Mouse (Mus musculus): ENCODE measurements around the gene Gys2. TPM values are rescaled to one million over a fixed set of nuclear protein-coding genes. Genes with fewer than 3 reads are reported as not detected.

Gys2 gene
- polyA plus RNA-seq, 1 experiment, result 8.2 TPM

DNA sequence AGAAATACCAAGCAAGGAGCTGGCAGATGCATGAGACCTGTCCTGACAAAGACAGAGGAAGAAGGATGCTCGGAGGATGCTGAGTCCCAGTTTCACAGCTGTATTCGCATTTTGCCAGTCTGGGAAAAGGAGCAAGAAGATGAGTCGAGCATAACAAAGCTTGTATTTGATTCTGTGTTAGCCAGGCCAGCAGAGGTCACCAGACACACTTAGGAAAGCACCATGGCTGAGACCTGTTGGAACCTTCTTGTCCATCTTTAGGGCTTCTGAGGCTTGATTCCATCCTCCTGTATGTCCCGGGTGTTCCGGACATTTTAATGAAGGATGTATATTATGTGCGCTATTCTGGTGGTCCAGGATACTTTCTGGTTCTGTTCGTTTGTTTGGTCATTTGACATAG is 4.3 kb upstream of the Gys2 start:
- Histone ChIP-seq H3K27ac (ENCODE audit: control insufficient read depth, insufficient read depth, low read depth, low read length, poor library complexity) (no peak overlapping the region), H3K4me3 (replicated peaks; ENCODE audit: control insufficient read depth, low read depth, low read length) (no peak overlapping the region), H3K4me1 (ENCODE audit: control insufficient read depth, insufficient read depth, low read length) (no peaks in the 10 kb centered on the region; the same call in 1 of the 2 replicates)
- TF ChIP-seq POLR2A (IDR thresholded peaks at IDR 0.05; ENCODE audit: borderline replicate concordance, control insufficient read depth, low read depth, low read length) (no peak), CTCF (IDR thresholded peaks at IDR 0.05; ENCODE audit: control insufficient read depth, insufficient read depth, low read length) (0 out of 2 replicates have a peak, but pooled peaks have one; percentile 21)
- WGBS, result 72% methylated on average over 7 of the region's 7 CpGs

DNA sequence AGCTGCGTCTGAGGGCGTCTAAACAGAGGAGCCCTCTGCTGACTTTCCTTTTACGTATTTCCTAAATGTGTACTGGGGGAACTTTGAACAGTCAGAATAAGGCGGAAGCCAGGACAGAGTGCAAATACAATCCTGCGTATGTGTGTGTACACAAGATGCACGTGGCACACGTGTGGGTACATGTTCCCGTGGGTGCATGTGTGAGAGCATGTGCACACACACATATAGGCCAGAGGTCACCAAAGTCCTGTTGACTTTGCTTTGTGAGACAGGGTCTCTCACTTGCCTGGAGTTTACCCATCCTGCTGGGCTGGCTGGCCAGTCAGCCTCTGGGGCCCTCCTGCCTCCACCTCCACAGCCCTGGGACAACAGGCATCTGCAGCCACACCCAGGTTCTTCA is 1.8 kb downstream of the Gys2 start:
- Histone ChIP-seq H3K27ac (ENCODE audit: control insufficient read depth, insufficient read depth, low read depth, low read length, poor library complexity) (no peak overlapping the region), H3K4me1 (ENCODE audit: control insufficient read depth, insufficient read depth, low read length) (no peaks in the 10 kb centered on the region; the same call in 1 of the 2 replicates), H3K4me3 (replicated peaks; ENCODE audit: control insufficient read depth, low read depth, low read length) (no peak overlapping the region)
- TF ChIP-seq POLR2A (IDR thresholded peaks at IDR 0.05; ENCODE audit: borderline replicate concordance, control insufficient read depth, low read depth, low read length) (no peak), CTCF (IDR thresholded peaks at IDR 0.05; ENCODE audit: control insufficient read depth, insufficient read depth, low read length) (no peak)
- 81% methylated on average over 8 of the region's 8 CpGs for WGBS

DNA sequence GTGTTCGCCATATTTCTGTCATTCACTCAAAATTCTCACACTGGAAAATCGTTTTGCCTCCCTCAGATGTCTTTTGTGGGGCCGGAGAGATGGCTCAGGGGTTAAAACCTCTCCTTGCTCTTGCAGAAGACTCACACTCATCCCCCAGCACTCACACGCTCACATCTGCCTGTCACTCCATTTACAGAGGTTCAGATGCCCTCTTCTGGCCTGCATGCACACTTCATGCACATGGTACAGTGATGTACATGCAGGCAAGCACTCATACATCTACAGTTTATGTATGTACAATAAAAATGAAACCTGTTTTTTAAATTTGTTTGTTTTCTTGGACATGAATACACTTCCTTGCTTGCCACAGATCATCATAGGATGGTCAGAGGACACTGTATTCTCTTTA is 3.3 kb downstream of the Gys2 start:
- H3K4me1 ChIP-seq (ENCODE audit: control insufficient read depth, insufficient read depth, low read length), result no peaks in the 10 kb centered on the region; the same call in 1 of the 2 replicates
- no peak overlapping the region for H3K27ac ChIP-seq (ENCODE audit: control insufficient read depth, insufficient read depth, low read depth, low read length, poor library complexity)
- H3K4me3 ChIP-seq (replicated peaks; ENCODE audit: control insufficient read depth, low read depth, low read length), result no peak overlapping the region
- WGBS, result 44% methylated on average over 4 of the region's 4 CpGs
- 0 out of 2 replicates have a peak, but pooled peaks have one; percentile 11 for TF ChIP-seq CTCF (IDR thresholded peaks at IDR 0.05; ENCODE audit: control insufficient read depth, insufficient read depth, low read length)
- no peak for TF ChIP-seq POLR2A (IDR thresholded peaks at IDR 0.05; ENCODE audit: borderline replicate concordance, control insufficient read depth, low read depth, low read length)

DNA sequence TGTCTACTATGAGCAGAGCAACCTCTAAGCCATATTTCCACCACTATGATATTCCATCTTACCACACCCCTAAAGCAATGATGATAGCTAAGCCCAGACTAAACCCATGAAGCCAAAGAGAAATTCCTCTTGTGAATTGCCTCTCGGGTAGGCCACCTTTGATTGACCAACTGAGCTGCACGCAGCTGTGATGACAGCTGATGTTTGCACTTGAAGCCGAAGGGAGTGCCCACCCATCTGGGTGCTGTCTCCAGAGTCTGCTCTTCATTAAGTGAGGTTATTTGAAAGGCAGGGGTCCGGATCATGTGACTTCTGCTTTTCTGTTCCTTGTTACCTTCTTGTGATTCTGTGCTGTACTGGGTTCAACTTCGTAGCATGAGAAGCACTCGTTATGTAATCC is 10.7 kb downstream of the Gys2 start:
- Histone ChIP-seq H3K27ac (ENCODE audit: control insufficient read depth, insufficient read depth, low read depth, low read length, poor library complexity) (no peak overlapping the region), H3K4me3 (replicated peaks; ENCODE audit: control insufficient read depth, low read depth, low read length) (no peak overlapping the region), H3K4me1 (ENCODE audit: control insufficient read depth, insufficient read depth, low read length) (no peaks in the 10 kb centered on the region)
- WGBS, result 74% methylated on average over 6 of the region's 6 CpGs
- no peak for TF ChIP-seq CTCF (IDR thresholded peaks at IDR 0.05; ENCODE audit: control insufficient read depth, insufficient read depth, low read length)
- no peak for TF ChIP-seq POLR2A (IDR thresholded peaks at IDR 0.05; ENCODE audit: borderline replicate concordance, control insufficient read depth, low read depth, low read length)

DNA sequence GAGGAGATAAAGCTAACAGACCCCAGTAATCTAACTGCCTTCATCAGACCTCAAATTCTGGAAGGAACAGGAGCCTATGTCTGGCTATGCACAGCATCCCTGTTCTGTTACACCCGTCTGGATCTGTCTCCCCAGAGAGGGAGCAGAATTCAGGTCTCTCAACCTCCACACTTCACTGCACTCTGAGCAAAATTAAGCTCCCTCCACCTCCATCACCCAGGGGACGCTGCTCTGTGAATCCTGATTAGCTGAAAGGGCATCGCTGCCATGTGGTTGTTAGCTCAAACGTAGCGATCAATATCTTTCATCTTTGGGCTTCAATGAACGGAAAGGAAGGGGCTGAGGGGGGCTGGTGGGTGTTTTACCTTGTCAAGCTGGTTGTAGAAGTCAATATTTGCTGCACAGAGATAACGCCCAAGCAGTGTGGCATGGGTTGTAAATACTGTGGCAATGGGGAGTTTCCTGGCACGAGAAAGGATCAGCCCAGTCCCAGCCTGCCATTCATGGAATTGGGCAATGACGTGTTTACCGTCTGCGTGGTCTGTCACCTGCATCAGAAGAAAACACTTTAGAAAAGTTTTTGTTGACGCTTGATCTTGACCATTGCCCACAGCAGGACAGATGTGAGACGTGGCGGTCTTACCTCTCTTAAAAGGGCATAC is 13.8 kb downstream of the Gys2 start:
- WGBS, result 78% methylated on average over 14 of the region's 14 CpGs

DNA sequence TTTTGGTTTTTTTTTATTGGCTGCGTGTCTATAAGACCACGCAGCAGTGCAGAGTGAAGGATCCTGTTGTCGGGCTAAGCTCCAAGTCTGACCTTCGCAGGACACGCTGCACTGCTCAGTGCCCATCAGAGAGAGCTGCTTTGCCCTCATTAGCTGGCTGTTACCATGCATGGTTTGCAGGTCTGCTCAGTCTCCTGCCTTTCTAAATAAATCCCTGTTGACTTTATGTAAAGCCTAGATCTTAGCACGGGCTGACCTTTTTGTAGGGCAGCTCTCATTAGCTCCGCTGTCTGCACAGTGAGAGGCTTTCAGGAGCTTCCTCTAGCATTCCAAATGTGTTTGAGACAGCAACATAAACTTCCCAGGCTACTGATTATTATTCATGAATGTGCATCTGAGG is 14.9 kb downstream of the Gys2 start:
- no peak for TF ChIP-seq POLR2A (IDR thresholded peaks at IDR 0.05; ENCODE audit: borderline replicate concordance, control insufficient read depth, low read depth, low read length)
- TF ChIP-seq CTCF (IDR thresholded peaks at IDR 0.05; ENCODE audit: control insufficient read depth, insufficient read depth, low read length), result no peak
- 88% methylated on average over 7 of the region's 7 CpGs for WGBS
- no peak overlapping the region for H3K4me3 ChIP-seq (replicated peaks; ENCODE audit: control insufficient read depth, low read depth, low read length)
- no peak overlapping the region for H3K27ac ChIP-seq (ENCODE audit: control insufficient read depth, insufficient read depth, low read depth, low read length, poor library complexity)
- no peaks in the 10 kb centered on the region for H3K4me1 ChIP-seq (ENCODE audit: control insufficient read depth, insufficient read depth, low read length)

More for the DNA sequence above, 13.8 kb downstream of the Gys2 start:
- Histone ChIP-seq H3K4me3 (replicated peaks; ENCODE audit: control insufficient read depth, low read depth, low read length) (no peak overlapping the region), H3K4me1 (ENCODE audit: control insufficient read depth, insufficient read depth, low read length) (no peaks in the 10 kb centered on the region), H3K27ac (ENCODE audit: control insufficient read depth, insufficient read depth, low read depth, low read length, poor library complexity) (no peak overlapping the region)
- no peak for TF ChIP-seq POLR2A (IDR thresholded peaks at IDR 0.05; ENCODE audit: borderline replicate concordance, control insufficient read depth, low read depth, low read length)
- TF ChIP-seq CTCF (IDR thresholded peaks at IDR 0.05; ENCODE audit: control insufficient read depth, insufficient read depth, low read length), result no peak

DNA sequence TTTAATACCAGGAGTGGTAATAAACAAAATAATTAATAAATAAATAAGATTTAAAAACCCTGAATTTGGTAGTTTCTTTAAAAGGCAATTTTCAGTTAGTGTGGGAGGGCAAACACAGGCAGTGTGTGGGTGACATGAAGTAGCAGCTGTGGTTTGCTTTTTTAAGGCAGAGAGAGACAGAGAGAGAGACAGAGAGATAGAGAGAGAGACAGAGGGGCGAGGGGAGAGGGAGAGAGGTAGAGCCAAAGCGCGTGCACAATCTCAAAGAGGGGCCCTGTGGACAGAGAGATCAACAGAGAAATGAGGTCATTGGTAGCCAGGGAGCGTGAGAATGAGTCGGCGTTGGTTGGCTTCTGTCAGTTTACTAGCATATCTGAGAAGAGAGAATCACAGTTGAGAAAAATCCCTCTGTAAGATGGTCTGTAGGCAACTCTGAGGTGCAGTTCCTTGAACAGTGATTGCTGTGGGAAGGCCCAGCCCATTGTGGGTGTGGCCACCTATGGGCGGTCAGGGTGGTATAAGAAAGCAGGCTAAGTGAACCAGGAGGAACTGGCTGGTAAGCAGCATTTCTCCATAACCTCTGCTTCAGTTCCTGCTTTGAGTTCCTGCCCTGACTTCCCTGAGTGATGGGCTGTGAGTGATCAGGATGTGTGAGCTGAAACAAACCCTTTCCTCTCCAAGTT is 17.5 kb downstream of the Gys2 start:
- Histone ChIP-seq H3K27ac (ENCODE audit: control insufficient read depth, insufficient read depth, low read depth, low read length, poor library complexity) (no peak overlapping the region), H3K4me1 (ENCODE audit: control insufficient read depth, insufficient read depth, low read length) (no peaks in the 10 kb centered on the region), H3K4me3 (replicated peaks; ENCODE audit: control insufficient read depth, low read depth, low read length) (no peak overlapping the region)
- TF ChIP-seq CTCF (IDR thresholded peaks at IDR 0.05; ENCODE audit: control insufficient read depth, insufficient read depth, low read length) (no peak), POLR2A (IDR thresholded peaks at IDR 0.05; ENCODE audit: borderline replicate concordance, control insufficient read depth, low read depth, low read length) (no peak)
- 79% methylated on average over 7 of the region's 7 CpGs for WGBS

DNA sequence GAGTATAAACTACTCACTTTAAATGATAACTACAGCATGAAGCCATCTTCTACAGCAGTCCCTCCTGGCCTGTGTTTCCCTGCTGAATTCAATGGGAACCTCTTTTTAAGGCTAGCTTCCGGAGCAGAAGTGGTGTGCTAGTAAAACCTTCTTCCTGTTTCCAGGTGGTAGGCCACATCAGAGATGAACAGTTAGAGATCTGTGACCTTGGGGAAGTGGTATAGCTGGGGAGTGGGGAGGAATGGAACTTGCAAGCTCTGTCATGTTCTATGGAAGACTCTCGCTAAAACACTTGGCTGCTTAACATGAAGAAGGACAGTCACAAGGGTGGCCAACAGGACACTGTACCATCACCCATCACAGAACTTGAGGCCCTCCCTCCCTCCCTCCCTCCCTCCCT is 19.6 kb downstream of the Gys2 start:
- WGBS, result 2% methylated on average over 2 of the region's 2 CpGs

More for the DNA sequence above, 19.6 kb downstream of the Gys2 start:
- H3K4me3 ChIP-seq (replicated peaks; ENCODE audit: control insufficient read depth, low read depth, low read length), result no peak overlapping the region
- TF ChIP-seq CTCF (IDR thresholded peaks at IDR 0.05; ENCODE audit: control insufficient read depth, insufficient read depth, low read length) (no peak), POLR2A (IDR thresholded peaks at IDR 0.05; ENCODE audit: borderline replicate concordance, control insufficient read depth, low read depth, low read length) (no peak)
- no peak overlapping the region for H3K27ac ChIP-seq (ENCODE audit: control insufficient read depth, insufficient read depth, low read depth, low read length, poor library complexity)
- H3K4me1 ChIP-seq (ENCODE audit: control insufficient read depth, insufficient read depth, low read length), result no peaks in the 10 kb centered on the region

Measured in bone marrow, adult 2 months (tissue).